Mouse (Mus musculus) left cerebral cortex, adult 18-20 months (tissue): ENCODE data around the gene Ube2d2b. TPM values are rescaled to one million over a fixed set of nuclear protein-coding genes. Genes with fewer than 3 reads are reported as not detected.

Experiments
- DNase-seq, 2 experiments: peaks; one replicate each; pipeline ENCODE4 v3.0.0; 2021 to 2022; ENCODE audit warnings: low spot score in 2 of 2, mixed read lengths in 1 of 2
- total RNA-seq, 2 experiments: library from RNA; stranded (reverse); gene quantifications; 2 replicates each; pipeline ENCODE4 v1.2.3; 2021

Ube2d2b gene
- total RNA-seq, 2 experiments from 2014 or later: not detected

DNA sequence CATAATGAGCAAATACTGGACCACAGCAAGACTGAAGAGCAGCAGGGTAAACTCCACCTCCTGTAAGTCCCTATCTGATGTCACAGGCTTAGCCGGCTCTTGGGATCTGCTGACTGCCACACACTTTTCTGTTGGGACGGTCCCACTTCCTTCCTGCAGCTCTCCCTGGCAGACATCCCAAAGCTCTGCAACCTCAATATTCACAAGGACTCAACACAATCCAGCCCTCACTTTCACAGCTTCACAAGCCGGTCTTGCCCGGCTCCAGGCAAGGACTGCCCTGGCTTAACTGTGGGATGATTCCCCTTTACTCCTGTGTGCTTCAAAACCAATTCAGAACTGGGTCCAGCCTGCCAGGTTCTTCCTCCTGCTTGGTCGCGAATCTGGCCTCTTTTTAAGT is 23.9 kb downstream of the Ube2d2b start:
- no peak for DNase-seq

- DNase-seq: no peak
These were observed 24.7 kb downstream of the Ube2d2b start for GRCm38 (mm10) chr5:107854556-107854955.

DNA sequence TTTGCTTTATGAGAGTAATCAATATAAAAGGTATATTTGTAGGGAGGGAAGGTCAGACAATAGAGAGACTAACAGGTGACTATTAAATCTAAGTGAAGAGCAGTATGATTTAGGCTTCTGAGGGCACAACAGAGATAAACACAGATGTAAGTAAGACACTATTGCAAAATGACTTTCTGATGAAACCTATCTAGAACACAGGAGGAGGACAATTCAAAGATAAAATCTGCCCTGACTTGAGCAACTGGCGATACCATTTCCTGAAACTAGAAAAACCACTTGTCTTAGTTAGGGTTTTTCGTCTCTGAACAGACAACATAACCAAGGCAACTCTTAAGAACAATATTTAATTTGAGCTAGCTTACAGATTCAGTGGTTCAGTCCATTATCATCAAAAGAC is 25.6 kb downstream of the Ube2d2b start:
- DNase-seq: no peak

DNA sequence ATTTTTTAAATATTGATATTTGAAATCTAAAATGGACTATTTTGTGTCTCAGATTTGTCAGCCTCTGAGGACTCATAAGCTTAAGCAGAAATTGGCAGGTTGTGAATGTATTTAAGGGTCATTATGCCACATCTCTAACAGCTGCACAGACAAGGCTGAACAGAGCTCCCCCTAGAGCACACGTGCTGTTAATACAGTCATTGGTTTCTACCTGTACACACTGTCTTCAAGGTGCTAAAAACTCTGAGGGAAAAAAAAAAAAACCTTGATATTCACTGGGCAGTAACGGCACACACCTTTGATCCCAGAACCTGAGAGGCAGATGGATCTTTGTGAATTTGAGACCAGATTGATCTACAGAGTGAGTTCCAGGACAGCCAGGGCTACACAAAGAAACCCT is 29.1 kb downstream of the Ube2d2b start:
- no peak for DNase-seq

DNA sequence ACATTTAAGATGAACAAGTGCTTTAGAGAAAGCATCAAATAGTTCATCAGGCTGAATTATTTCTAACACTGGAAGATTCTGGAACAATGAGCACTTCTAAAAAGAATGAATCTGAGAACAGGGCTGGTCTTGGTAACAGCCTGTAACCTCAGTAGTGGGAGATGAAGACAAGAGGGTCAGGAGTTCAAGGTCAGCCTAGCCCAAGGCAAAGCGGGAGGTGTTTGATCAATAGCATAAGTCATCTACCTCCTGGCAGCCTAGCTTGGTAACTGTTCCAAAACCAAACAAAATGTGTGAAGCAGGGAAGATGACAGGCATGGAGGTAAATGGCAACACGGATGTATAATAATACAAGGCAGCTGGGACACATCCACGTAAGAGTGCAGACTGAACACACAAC is 34.1 kb downstream of the Ube2d2b start:
- no peak for DNase-seq

DNA sequence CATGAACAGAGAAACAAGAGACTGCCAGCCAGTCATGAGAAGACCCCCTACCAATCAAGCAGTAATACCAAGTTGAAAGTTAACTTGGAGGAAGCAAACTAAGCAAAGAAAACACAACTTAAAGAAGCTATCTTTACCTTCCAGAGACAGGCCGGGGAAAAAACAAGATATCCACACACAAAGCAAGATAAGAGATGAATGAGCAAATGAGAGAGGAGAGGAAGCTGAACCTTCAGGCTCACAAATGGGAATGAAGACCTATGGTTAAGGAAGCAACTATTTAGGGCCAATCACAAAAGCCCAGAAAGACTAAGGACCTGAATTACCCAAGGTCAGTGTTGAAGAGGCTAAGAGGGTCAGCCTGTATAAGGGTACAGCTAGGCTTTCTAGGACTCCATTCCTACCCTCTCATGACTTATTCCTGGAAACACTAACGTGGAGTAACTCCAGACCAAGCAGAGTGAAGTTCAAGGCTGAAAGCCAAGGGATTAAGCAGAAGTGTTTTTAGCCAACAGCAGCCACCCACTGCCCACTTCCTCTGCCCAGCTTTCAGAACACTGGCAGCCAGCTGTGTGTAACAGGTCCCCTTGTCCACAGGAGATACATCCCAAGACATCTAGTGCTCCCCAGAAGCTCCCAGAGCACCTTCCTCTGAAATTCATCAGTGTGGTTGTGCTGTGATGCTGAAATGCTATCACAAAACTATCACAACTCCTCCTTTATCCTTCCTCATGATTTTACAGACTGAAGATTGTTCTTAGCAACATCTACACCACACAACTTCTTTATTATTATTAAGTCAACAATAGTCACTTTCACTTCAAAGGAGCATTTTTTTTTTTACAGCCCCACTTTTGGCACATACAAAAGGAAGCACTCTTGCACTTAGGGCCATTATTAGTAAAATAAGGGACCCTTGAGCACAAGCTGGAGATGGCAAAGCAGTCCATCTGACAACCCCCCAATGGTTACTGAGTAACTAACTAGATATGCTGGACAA is 36.5 kb downstream of the Ube2d2b start:
- DNase-seq: no peak

GRCm38 (mm10) chr5:107867970-107868904 is 38.3 kb downstream of the Ube2d2b start:
- peak; percentile 13 to 42 for DNase-seq

DNA sequence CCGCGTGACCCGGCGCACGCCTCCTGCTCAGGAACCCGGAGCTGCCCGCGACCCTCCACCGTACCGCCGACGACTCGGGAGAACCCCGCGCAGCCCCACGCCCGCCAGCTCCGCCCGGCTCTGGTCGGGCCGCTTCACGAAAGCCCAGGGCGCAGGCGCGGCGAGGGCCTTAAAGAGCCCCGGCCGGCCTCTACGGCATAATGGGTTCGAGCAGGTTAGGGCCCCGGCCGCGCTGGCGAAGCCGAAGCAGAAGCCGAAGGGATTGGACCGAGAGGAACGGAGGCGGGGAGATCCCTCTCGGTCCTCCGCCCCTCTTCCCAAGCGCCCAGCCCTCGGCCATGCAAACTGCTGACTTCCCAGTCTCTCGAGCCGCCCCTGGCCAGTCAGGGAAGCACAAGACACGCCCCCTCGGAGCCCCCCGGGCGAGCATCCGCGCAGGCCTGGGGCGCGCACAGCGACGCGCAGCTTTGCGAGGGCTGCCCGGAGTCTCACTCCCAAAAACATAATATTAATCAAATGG is 39.1 kb downstream of the Ube2d2b start:
- peak; percentile 75 to 87 for DNase-seq

DNA sequence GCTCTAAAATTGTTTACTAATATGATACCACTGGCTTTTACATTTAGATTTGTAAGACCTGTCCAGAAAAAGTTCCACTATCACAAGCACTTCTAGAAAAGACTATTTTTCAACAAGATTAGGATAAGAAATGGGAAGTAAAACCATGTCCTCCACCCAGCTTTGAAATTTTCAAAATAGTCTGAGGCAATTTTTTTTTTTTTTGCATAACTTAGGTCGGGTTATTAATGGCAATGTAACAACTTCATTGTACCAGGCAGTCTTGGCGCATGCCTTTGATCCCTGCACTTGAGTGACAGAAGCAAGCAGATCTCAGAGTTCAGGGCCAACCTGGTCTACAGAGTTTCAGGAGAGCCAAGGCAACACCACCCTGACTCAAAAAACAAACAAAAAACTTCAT is 39.8 kb downstream of the Ube2d2b start:
- no peak for DNase-seq

DNA sequence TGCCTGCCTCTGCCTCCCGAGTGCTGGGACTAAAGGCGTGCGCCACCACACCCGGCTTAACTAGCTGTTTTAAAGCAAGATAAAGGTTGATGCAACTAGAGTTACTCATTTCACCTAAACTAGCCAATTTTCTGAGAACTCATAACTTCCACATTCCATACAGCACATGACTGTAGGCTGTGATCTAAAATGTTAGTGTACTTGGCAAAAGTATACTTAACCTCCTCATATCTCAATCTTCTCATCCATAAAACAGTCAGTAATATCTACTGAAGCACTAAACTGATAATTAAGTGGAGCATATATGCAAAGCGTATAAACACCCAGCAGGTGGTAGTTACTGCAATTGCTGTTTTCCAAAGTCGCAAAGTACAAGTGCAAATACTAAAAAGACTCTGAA is 43.4 kb downstream of the Ube2d2b start:
- DNase-seq: no peak

DNA sequence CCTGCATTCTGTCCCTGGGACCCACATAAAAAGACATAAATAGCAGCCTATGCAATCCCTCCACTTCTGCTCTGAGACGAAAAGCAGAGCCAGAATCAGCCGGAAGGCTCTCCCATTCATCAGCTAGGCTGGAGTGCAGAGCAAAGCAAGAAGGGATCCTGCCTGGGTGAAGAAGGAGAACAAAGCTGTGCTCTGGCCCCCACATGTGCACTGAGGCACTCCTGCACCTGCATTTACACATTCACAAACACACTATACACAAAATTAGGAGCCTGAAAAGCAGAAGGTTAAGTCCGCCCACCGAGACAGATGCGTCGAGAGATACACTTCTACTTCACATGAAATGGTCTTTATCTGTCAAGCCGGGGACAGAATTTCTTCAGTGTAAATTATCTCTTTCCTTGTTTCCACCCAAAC is 44.0 kb downstream of the Ube2d2b start:
- DNase-seq: peak in 1 of 2 experiments; percentile 29

- DNase-seq: no peak
These were observed 44.8 kb downstream of the Ube2d2b start, which contains the start of gene Evi5 for GRCm38 (mm10) chr5:107874561-107875260. Gene Evi5 (minus strand): TSS chr5:107875107.

- DNase-seq: no peak
These were observed 45.3 kb downstream of the Ube2d2b start for GRCm38 (mm10) chr5:107875261-107875611.

- no peak for DNase-seq
These were observed 47.2 kb downstream of the Ube2d2b start for GRCm38 (mm10) chr5:107877053-107877452.

DNA sequence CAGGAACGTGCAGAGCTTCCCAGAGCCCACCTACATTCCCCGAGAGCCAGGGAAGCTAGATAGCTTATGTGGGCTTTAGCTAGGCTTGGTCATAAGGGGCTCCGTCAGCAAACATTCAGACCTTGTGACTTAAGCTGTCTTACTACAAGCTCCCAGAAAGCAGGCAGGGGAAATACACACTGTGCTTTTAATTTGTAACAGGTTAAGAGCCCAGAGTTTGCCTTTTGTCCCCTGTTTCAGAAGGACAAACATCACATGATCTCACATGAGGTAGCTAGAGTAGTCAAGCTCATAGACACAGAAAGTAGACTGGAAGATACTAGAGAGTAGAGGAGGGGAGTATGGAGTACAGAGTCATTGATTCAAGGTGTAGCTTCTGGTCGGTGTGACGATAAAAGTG is 50.8 kb downstream of the Ube2d2b start:
- no peak for DNase-seq

Other genes starting within 250 kb of the Ube2d2b start
- gene Rpap2, start 232.7 kb upstream of the Ube2d2b start, total RNA-seq: 10 to 100 TPM; 22.2 to 22.3 TPM
- gene Glmn, start 232.2 kb upstream of the Ube2d2b start, total RNA-seq: 10 to 100 TPM; 18.2 to 19.6 TPM
- gene Gfi1, start 104.1 kb upstream of the Ube2d2b start, total RNA-seq: not detected
- 10 to 100 TPM; 86.1 to 87.2 TPM for gene Evi5, start 45.0 kb downstream of the Ube2d2b start, total RNA-seq
- gene Rpl5, start 70.4 kb downstream of the Ube2d2b start, total RNA-seq: 10 to 100 TPM; 48.6 to 54.7 TPM
- 10 to 100 TPM; 29.1 to 36.2 TPM for gene Fam69a, start 157.0 kb downstream of the Ube2d2b start, total RNA-seq
- gene Mtf2, start 235.6 kb downstream of the Ube2d2b start, total RNA-seq: 10 to 100 TPM; 57.4 to 58.0 TPM